Mouse (Mus musculus) MEL (cell line): ENCODE data around the gene Dync1i2.

Experiments
- CHD1 ChIP-seq: IDR thresholded peaks from 2 replicates; pipeline ENCODE4 v1.6.1; 2012; ENCODE audit warnings: low read depth, mild to moderate bottlenecking, inconsistent platforms, low read length, improper control_type of control experiment
- CHD2 ChIP-seq: IDR thresholded peaks from 2 replicates; pipeline ENCODE4 v1.6.1; 2011; ENCODE audit warnings: low read length, improper control_type of control experiment
- CTCF ChIP-seq, 3 experiments: IDR thresholded peaks in 2 of 3; conservative IDR thresholded peaks in 1 of 3; 2 replicates each; pipeline ENCODE4 v1.5.1; 2011 to 2012; ENCODE audit warnings: low read length in 3 of 3, low read depth in 2 of 3, mild to moderate bottlenecking in 2 of 3, improper control_type of control experiment in 1 of 3, inconsistent platforms in 1 of 3, mixed read lengths in 1 of 3, moderate library complexity in 1 of 3; ENCODE audit not compliant: control insufficient read depth in 1 of 3, insufficient read depth in 1 of 3, poor library complexity in 1 of 3, severe bottlenecking in 1 of 3
- EP300 ChIP-seq, 2 experiments: IDR thresholded peaks; 2 replicates each; pipeline ENCODE4 v1.6.1; 2011; ENCODE audit warnings: improper control_type of control experiment in 2 of 2, low read length in 2 of 2, low read depth in 1 of 2, mild to moderate bottlenecking in 1 of 2
- HCFC1 ChIP-seq: IDR thresholded peaks from 2 replicates; pipeline ENCODE4 v1.6.1; 2012; ENCODE audit warnings: low read depth, mild to moderate bottlenecking, inconsistent platforms, low read length, improper control_type of control experiment, moderate library complexity
- MEF2A ChIP-seq: IDR thresholded peaks from 2 replicates; pipeline ENCODE4 v1.6.1; 2014; ENCODE audit warnings: low read depth, mild to moderate bottlenecking, inconsistent platforms, low read length, improper control_type of control experiment; ENCODE audit not compliant: poor library complexity, insufficient replicate concordance, severe bottlenecking; ENCODE audit errors: extremely low read depth
- MXI1 ChIP-seq: IDR thresholded peaks from 2 replicates; pipeline ENCODE4 v1.6.1; 2011; ENCODE audit warnings: mild to moderate bottlenecking, low read depth, low read length, improper control_type of control experiment
- MYC ChIP-seq: IDR thresholded peaks from 2 replicates; pipeline ENCODE4 v1.6.1; 2011; ENCODE audit warnings: low read depth, mild to moderate bottlenecking, low read length, improper control_type of control experiment, moderate library complexity
- POLR2A ChIP-seq, 2 experiments: IDR thresholded peaks; 2 replicates each; pipeline ENCODE4 v1.6.1; 2011 to 2012; ENCODE audit warnings: low read length in 2 of 2, mild to moderate bottlenecking in 2 of 2, control low read depth in 1 of 2, improper control_type of control experiment in 1 of 2, low read depth in 1 of 2, moderate library complexity in 1 of 2; ENCODE audit not compliant: control insufficient read depth in 1 of 2, insufficient read depth in 1 of 2, poor library complexity in 1 of 2
- RCOR1 ChIP-seq: IDR thresholded peaks from 2 replicates; pipeline ENCODE4 v1.6.1; 2012; ENCODE audit warnings: low read depth, mild to moderate bottlenecking, inconsistent platforms, low read length, improper control_type of control experiment
- TAL1 ChIP-seq: IDR thresholded peaks from 2 replicates; pipeline ENCODE4 v1.6.1; 2012; ENCODE audit warnings: mild to moderate bottlenecking, inconsistent platforms, low read length, moderate library complexity, mixed read lengths
- TCF12 ChIP-seq: IDR thresholded peaks from 2 replicates; pipeline ENCODE4 v1.6.1; 2014; ENCODE audit warnings: low read depth, mild to moderate bottlenecking, inconsistent platforms, low read length, improper control_type of control experiment, moderate library complexity
- USF1 ChIP-seq: IDR thresholded peaks from 2 replicates; pipeline ENCODE4 v1.6.1; 2014; ENCODE audit warnings: low read depth, mild to moderate bottlenecking, inconsistent platforms, low read length, improper control_type of control experiment, moderate library complexity

DNA sequence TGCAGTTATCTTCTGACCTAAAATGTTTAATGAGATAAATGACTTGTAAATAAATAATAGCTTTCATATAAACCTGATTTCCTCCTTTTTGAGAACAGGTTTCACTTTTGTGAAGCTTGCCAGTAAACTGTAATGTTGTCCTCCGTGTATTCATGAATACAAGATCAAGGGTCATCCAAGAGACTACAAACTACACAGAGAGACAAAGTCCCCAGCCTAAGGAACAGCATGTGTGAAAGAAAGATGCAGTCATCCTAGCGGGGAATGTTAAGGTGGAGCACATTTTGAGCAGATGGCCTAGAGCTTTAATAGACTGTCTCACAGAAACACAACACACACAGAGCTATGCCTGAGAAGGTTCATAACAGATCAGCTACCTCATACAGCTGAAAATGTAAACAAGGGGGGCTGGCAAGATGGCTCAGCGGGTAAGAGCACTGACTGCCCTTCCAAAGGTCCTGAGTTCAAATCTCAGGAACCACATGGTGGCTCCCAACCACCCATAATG lies 90.7 kb downstream of the Dync1i2 start:
- TF ChIP-seq POLR2A (IDR thresholded peaks at IDR 0.05; ENCODE audit: control insufficient read depth in 1 of 2, insufficient read depth in 1 of 2, low read depth in 1 of 2, low read length in 2 of 2, poor library complexity in 1 of 2) (no peak), CTCF (IDR thresholded peaks at IDR 0.05 in 2 of 3, conservative IDR thresholded peaks at IDR 0.05 in 1 of 3; ENCODE audit: control insufficient read depth in 1 of 3, insufficient read depth in 1 of 3, low read depth in 2 of 3, low read length in 3 of 3, poor library complexity in 1 of 3, severe bottlenecking in 1 of 3) (no peak), MEF2A (no peak), RCOR1 (no peak), EP300 (IDR thresholded peaks at IDR 0.05; ENCODE audit: low read depth in 1 of 2, low read length in 2 of 2) (no peak), MXI1 (no peak), CHD1 (no peak), HCFC1 (no peak), TCF12 (no peak), MYC (no peak), USF1 (no peak), CHD2 (no peak), TAL1 (no peak)
